Mouse (Mus musculus) E14TG2a.4 (cell line): ENCODE results near the gene Grin2d.

Source experiments
- H3K27me3 ChIP-seq: 2 replicates; pipeline ENCODE4 v1.6.1; 2014; ENCODE audit warnings: low read length, control low read depth; ENCODE audit not compliant: insufficient read depth
- H3K36me3 ChIP-seq: 2 replicates; pipeline ENCODE4 v1.6.1; 2014; ENCODE audit warnings: low read length, control low read depth; ENCODE audit not compliant: insufficient read depth
- H3K4me1 ChIP-seq: replicated peaks from 2 replicates; pipeline ENCODE4 v1.6.1; 2014; ENCODE audit warnings: low read depth, low read length, control low read depth
- H3K4me3 ChIP-seq: replicated peaks from 2 replicates; pipeline ENCODE4 v1.5.1; 2014; ENCODE audit warnings: mild to moderate bottlenecking, low read length
- H3K9me3 ChIP-seq: 2 replicates; pipeline ENCODE4 v1.6.1; 2014; ENCODE audit warnings: low read length, control low read depth
- CTCF ChIP-seq: conservative IDR thresholded peaks from 2 replicates; pipeline ENCODE4 v1.5.1; 2014; ENCODE audit warnings: low read length
- NANOG ChIP-seq: IDR thresholded peaks from 2 replicates; pipeline ENCODE4 v1.6.1; 2014; ENCODE audit warnings: borderline replicate concordance, low read length, mixed read lengths
- POU5F1 ChIP-seq: IDR thresholded peaks from 2 replicates; pipeline ENCODE4 v1.6.1; 2014; ENCODE audit warnings: low read length, borderline replicate concordance

The Grin2d gene

GRCm38 (mm10) chr7:45919761-45920160 lies 41.6 kb upstream of the Grin2d start:
- Histone ChIP-seq H3K36me3 (peaks cover 8% of the 10 kb centered on the region), H3K4me3 (no peak overlapping the region), H3K9me3 (no peaks in the 10 kb centered on the region), H3K27me3 (peaks cover 7% of the 10 kb centered on the region; the same call in 1 of the 2 replicates), H3K4me1 (peaks cover 90% of the 10 kb centered on the region)
- TF ChIP-seq CTCF: no peak

- H3K9me3 ChIP-seq: no peaks in the 10 kb centered on the region
- TF ChIP-seq POU5F1 (no peak), CTCF (peak; percentile 97)
- H3K4me3 ChIP-seq: peak overlapping the region; percentile 68
- H3K36me3 ChIP-seq: peaks cover 14% of the 10 kb centered on the region
- peaks cover 7% of the 10 kb centered on the region; the same call in 1 of the 2 replicates for H3K27me3 ChIP-seq
- H3K4me1 ChIP-seq: peaks cover 84% of the 10 kb centered on the region
Measured at GRCm38 (mm10) chr7:45919083-45919671, 41.0 kb upstream of the Grin2d start.

GRCm38 (mm10) chr7:45917926-45918325 lies 39.7 kb upstream of the Grin2d start:
- TF ChIP-seq NANOG (no peak), CTCF (no peak), POU5F1 (no peak)
- no peaks in the 10 kb centered on the region for H3K9me3 ChIP-seq
- peak overlapping the region; percentile 62 for H3K4me3 ChIP-seq
- H3K27me3 ChIP-seq: peaks cover 7% of the 10 kb centered on the region; the same call in 1 of the 2 replicates
- peaks cover 76% of the 10 kb centered on the region for H3K4me1 ChIP-seq
- H3K36me3 ChIP-seq: peaks cover 27% of the 10 kb centered on the region

GRCm38 (mm10) chr7:45917004-45917704 lies 39.0 kb upstream of the Grin2d start:
- Histone ChIP-seq H3K36me3 (peaks cover 32% of the 10 kb centered on the region), H3K4me3 (peak overlapping the region; percentile 62)

DNA sequence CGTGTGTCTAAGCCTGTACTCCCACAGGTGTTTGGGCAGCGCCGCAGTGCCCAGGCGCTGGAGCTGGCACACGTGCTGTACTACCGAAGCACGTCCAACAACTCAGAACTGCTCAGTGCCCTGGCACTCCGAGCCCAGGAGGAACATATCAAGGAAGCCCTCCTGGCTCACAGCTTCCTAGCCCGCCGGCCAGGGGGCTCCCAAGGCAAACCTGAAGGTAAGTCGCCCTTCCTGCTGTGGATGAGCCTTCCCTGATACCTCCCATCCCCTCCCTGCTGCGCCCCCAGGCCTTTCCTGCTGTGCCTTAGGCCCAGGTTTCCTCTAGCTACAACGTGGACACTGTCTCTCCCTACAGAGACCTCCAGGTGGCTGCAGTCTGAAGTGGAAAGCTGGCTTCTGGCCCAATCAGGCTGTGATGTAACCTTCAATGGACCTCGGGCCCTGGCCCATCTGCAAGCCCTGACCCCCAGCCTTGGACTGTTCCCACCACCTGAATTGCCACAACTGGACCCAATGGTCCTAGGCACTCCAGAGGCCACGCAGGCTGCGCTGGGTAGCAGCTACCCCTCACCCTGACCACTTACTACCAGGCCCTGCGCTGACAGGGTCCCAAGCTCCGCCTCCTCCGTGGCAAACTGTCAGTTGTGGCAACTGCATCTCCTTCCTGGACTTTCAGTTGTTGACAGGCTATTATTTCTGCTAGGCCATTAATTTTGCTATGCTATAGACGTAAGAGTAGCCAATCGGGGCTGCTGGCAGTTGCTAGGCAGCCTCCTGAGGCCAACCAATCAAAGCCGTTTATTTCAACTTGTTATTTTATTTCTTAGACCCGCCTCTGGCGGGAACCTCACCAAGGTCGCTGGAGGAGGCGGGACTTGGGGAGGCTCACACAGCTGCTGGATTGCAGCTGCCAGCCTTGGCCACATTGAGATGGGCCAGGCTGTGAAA lies 38.2 kb upstream of the Grin2d start:
- H3K27me3 ChIP-seq: peaks cover 7% of the 10 kb centered on the region; the same call in 1 of the 2 replicates
- H3K4me3 ChIP-seq: peak overlapping the region; percentile 65
- H3K4me1 ChIP-seq: peaks cover 60% of the 10 kb centered on the region
- TF ChIP-seq POU5F1 (no peak), CTCF (no peak), NANOG (no peak)
- H3K36me3 ChIP-seq: peaks cover 39% of the 10 kb centered on the region
- H3K9me3 ChIP-seq: no peaks in the 10 kb centered on the region

More at GRCm38 (mm10) chr7:45917004-45917704, 39.0 kb upstream of the Grin2d start:
- no peaks in the 10 kb centered on the region for H3K9me3 ChIP-seq
- no peak for TF ChIP-seq CTCF
- TF ChIP-seq POU5F1: no peak
- no peak for TF ChIP-seq NANOG
- peaks cover 69% of the 10 kb centered on the region for H3K4me1 ChIP-seq
- peaks cover 7% of the 10 kb centered on the region; the same call in 1 of the 2 replicates for H3K27me3 ChIP-seq

DNA sequence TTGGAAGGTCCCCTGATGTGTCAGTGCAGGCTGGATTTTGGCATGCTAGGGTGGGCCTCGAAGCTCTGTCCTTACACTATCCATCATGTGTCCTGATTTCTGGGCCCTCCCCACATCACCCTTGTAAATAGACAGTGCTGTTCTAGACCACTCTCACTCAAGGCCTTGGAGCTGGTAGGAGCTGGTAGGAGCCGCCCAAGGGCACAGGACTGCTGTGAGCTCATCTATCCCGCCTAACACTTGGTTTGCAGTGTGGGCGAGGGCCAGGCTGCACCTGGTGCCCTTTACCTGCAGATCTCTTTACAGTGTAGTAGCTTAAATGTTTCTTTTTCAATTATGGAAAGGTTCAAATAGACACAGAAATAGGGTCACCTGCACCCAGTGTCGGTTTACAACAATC lies 36.8 kb upstream of the Grin2d start:
- TF ChIP-seq CTCF (no peak), POU5F1 (no peak), NANOG (no peak)
- H3K9me3 ChIP-seq: no peaks in the 10 kb centered on the region
- no peak overlapping the region for H3K4me3 ChIP-seq
- 0 out of 2 replicates have a peak, but pooled peaks cover 3% of the 10 kb centered on the region for H3K27me3 ChIP-seq
- H3K4me1 ChIP-seq: peaks cover 47% of the 10 kb centered on the region
- peaks cover 52% of the 10 kb centered on the region for H3K36me3 ChIP-seq

DNA sequence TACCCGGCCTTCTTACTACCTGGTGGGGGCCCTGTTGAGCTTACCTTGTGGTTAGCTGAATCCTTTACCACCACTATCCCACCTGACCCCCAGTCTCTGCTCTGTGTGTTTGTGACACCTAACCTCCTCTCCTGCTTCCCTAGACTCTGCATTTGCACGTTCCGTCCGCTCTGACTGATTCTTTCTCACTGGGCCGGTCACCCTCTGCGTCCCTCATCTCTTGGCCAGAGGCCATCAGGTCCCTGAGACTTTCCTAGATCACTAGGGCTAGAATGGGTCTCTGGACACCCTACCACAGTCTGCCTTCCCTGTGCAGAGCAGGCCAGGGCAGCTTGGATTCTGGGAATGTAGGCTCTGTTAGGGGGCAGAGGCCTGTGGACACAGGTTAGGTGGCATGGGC lies 35.9 kb upstream of the Grin2d start:
- Histone ChIP-seq H3K4me3 (no peak overlapping the region), H3K36me3 (peaks cover 62% of the 10 kb centered on the region), H3K4me1 (peaks cover 42% of the 10 kb centered on the region), H3K27me3 (no peaks in the 10 kb centered on the region), H3K9me3 (no peaks in the 10 kb centered on the region)
- TF ChIP-seq CTCF (no peak), POU5F1 (no peak), NANOG (no peak)

DNA sequence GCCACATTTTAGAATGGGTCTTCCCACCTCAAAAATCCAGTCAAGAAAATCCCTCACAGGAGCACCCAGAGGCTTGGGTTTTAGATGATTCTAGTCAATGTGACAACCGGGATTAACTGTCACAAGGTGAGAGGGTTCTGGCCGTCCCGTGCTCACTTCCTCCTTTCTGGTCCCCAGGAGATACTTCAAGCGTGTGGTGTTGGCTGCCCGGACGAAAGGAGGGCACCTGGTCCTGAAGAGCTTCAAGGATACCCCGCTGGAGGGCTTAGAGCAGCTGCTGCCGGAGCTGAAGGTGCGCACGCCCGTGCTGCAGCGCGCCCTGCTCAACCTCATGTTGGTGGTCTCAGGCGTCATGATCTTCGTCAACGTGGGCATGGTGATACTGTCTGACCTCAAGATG lies 31.0 kb upstream of the Grin2d start:
- Histone ChIP-seq H3K27me3 (no peaks in the 10 kb centered on the region), H3K4me3 (no peak overlapping the region), H3K4me1 (peaks cover 16% of the 10 kb centered on the region), H3K9me3 (no peaks in the 10 kb centered on the region), H3K36me3 (peaks cover 77% of the 10 kb centered on the region)
- TF ChIP-seq CTCF: no peak
- no peak for TF ChIP-seq NANOG
- no peak for TF ChIP-seq POU5F1
